Mouse (Mus musculus) T-helper 2 cell (primary cell): ENCODE measurements around the gene AW011738.

Source experiments
- in situ Hi-C: fragments of 300-600 bp; cut with MboI, MseI; formaldehyde crosslinking; loops from one replicate; pipeline ENCODE4 v1.15.1; 2025; ENCODE audit warnings: high pct_unique_total_duplicates

The AW011738 gene

DNA sequence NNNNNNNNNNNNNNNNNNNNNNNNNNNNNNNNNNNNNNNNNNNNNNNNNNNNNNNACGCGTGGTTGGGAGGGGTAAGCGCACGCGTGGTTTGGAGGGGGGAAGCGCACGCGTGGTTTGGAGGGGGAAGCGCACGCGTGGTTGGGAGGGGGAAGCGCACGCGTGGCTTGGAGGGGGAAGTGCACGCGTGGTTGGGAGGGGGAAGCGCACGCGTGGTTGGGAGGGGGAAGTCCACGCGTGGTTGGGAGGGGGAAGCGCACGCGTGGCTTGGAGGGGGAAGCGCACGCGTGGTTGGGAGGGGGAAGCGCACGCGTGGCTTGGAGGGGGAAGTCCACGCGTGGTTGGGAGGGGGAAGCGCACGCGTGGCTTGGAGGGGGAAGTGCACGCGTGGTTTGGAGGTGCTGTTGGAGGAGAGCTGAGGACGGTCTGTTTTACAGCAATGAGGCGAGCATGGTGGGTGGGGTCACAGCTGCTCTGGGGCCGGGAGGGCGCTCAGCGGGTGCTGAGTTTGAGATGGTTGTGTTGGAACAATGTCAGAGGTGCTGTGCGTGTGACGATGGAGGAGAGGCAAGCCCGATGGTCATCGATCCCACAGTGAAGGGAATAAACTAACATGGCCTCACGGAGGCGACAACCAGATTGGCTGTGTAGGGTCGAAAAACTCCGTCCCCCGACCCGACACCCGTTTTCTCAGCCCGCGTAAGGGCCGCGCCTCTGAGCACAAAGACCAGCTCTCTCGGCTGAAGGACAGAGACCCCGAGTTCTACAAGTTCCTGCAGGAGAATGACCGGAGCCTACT is 33.7 kb downstream of the AW011738 start:
- in situ Hi-C loops, result no loop called here

DNA sequence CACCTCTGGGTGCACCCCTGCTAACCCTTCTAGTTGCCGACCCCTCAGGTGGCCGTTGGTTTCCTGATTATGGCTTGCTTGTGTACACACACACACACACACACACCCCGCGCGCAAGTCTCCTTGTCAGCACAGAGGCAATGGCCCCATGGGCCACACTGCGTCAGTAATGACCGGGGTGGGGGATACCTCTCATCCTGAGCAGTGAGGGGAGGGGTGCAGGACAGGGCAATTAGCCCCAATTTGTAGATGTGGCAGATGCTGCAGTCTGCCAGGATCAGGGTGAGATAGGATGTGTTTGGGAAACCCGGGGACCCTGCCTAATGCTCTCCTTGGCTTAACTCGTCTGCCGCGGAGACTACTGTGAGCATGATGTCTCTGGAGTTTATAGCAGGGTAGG is 46.5 kb downstream of the AW011738 start:
- in situ Hi-C loops, result no loop called here

DNA sequence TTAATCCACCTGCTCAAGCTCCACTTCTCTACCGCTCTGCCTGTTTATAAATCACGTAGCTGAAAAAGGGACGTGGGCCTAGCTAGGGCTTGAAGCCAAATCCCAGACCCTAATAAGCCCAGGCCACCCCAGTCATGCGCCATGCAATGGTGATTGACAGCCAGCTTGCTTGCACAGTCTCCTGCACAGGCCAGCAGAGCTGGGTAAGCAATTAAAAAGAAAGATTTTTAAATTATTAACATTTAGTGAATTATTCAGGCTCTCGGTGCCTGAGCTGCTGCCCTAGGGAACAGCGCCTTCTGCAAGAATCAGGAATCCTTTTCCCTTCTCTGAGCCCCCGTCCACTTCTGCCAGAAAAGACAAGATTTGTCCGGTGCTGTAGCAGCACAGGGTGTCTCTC is 48.0 kb downstream of the AW011738 start:
- in situ Hi-C loops, result no loop called here

DNA sequence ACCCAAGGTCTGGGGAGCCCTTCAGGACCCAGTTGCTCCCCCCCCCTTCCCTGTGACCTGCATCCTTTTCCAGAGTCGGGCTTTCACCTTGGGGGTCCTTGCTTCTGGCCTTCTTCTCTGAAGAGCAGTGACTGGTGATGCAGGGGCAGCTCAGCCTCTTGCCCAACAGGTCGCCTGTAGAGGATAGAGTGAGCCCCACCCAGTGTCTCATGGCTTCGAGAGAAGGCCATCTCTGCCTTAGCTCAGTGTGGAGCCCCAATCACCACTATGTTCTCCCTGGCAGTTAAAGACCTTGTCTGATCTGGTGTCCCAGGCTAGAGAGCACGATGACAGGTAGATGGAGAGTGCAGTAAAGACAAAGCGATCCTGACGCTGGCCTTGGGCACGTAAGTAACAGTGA is 49.0 kb downstream of the AW011738 start:
- in situ Hi-C loops, result no loop called here

DNA sequence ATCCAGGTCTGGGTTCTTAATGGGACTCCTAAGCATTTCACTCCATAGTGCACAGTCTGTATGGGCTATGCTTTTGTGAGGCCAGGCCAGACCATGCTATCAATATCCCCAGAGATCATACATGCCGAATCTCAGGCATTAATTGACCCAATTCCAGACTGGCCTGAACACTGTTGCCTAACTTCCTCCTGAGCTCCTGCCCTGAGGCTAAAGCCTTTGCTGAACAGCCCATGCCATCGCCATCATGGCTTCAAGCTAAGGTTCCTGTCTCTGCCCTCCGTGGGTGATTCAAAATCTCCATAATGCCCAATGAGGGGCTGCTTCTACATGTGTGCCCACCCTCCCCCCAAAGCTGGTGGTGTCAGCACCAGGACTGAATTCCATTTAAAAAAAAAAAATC is 49.5 kb downstream of the AW011738 start:
- in situ Hi-C loops, result no loop called here

DNA sequence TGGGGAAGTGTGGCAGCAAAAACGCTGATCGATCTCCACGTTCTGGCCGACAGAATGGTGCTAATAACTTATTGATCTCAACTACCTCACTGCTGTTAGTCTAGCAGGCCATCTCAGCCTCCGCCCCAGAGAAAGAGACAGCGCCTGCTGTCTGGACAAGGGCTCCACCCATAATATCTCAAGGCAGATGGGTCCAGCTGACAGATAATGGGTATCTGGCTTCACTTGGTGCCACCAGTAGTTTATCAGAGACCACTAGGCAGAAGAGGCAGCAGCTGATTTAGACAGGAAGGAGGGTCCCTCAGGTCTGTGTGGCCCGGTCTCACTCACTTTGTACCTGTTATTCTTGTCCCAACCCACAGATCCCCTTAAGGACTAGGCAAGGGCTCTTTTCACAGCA is 49.9 kb downstream of the AW011738 start:
- in situ Hi-C loops, result no loop called here

DNA sequence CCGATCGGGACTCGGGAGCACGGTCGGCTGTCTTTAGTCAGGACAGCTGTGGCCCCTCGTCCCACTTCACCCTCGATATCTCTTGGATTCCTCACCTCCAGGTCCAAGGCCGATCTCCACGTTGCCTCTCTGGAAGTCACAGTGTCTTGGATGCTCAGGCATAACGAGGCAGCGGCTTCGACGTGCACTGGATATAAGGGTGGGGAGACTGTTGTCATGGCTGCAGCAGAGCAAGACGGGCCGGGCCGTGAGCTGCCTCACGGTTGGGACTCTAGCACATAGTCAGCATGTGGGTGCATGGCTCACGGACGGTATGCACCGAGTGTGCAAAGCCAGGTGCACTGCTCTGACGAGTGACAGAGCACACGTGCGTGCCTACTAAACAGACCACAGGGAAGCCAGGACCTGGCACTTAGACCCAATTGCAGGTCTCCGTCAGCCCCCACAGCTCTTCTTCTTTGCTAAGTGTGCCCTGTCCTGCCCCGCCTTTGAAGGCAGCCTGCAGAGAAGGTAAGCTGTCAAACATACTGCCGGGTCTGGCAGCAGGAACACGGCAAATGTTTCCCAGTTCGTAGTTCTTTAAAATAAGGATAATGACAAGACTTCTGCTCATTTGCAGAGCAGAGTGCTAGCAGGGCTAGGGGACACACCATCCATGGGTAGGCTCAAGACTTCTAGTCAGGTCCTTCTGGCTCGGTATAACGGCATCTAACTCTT is 51.4 kb downstream of the AW011738 start:
- in situ Hi-C loops, result no loop called here
